Comparison of ENCODE assay signal across 27 mouse cellular contexts in genomic region chr19:28493605-28494260, GRCm38 (mm10).
A peak's percentile ranks its signal among the peaks of the same experiment; 100 is the strongest.
DNase-seq lines count a peak whose midpoint lies in the region; ATAC-seq and TF ChIP-seq lines count a peak whose summit lies in the region.
"Had no signal": no experiment of that assay in that cellular context is flagged by ENCODE, and none has a peak within 500 bp of the region (broad histone marks: within the 10 kb centered on the region; RNA-seq: fewer than 3 reads in every experiment).

No protein-coding gene starts in this region.

- H3K4me1 ChIP-seq in kidney, adult 2 months (ENCODE audit: control insufficient read depth, insufficient read depth, low read length) = peaks cover 17% of the 10 kb centered on the region; the same call in 1 of the 2 replicates
- no peaks in the 10 kb centered on the region for H3K4me1 ChIP-seq in kidney, embryonic 15.5 days
- no peaks in the 10 kb centered on the region for H3K4me1 ChIP-seq in testis, adult 2 months (ENCODE audit: control insufficient read depth, insufficient read depth, low read length)
- H3K4me1 ChIP-seq: embryonic facial prominence, embryonic 12.5 days; forebrain, embryonic 10.5 days; forebrain, embryonic 15.5 days; heart, embryonic 15.5 days; limb, embryonic 13.5 days; liver, embryonic 12.5 days had no signal

- ATAC-seq in kidney, embryonic 15.5 days (replicated peaks; ENCODE audit: low FRiP score) = no peak
- ATAC-seq: forebrain, embryonic 15.5 days; hindbrain, embryonic 16.5 days; liver, embryonic 12.5 days; liver, postnatal 0 days; midbrain, embryonic 16.5 days had no signal

- no peak overlapping the region for H3K4me3 ChIP-seq in kidney, adult 2 months (ENCODE audit: insufficient read depth, low read depth, low read length)
- H3K4me3 ChIP-seq in kidney, embryonic 15.5 days (replicated peaks) = no peak overlapping the region
- H3K4me3 ChIP-seq in testis, adult 2 months (ENCODE audit: control insufficient read depth, low read depth, low read length) = peak overlapping the region; percentile 6; the same call in 1 of the 2 replicates
- H3K4me3 ChIP-seq: embryonic facial prominence, embryonic 12.5 days; forebrain, embryonic 10.5 days; forebrain, embryonic 15.5 days; gastrocnemius, adult 2 months; heart, adult 2 months; heart, embryonic 15.5 days; left cerebral cortex, adult 2 months; limb, embryonic 13.5 days; liver, embryonic 12.5 days had no signal

- H3K9ac ChIP-seq in kidney, embryonic 15.5 days = no peak overlapping the region
- H3K9ac ChIP-seq: embryonic facial prominence, embryonic 12.5 days; forebrain, embryonic 15.5 days; heart, embryonic 15.5 days; limb, embryonic 13.5 days; liver, embryonic 12.5 days; liver, postnatal 0 days had no signal

- no peaks in the 10 kb centered on the region for H3K36me3 ChIP-seq in kidney, adult 2 months (ENCODE audit: control insufficient read depth, insufficient read depth, low read length)
- H3K36me3 ChIP-seq in kidney, embryonic 15.5 days = no peaks in the 10 kb centered on the region
- no peaks in the 10 kb centered on the region for H3K36me3 ChIP-seq in testis, adult 2 months (ENCODE audit: control insufficient read depth, insufficient read depth, low read length)
- H3K36me3 ChIP-seq: embryonic facial prominence, embryonic 12.5 days; forebrain, embryonic 10.5 days; forebrain, embryonic 15.5 days; heart, embryonic 15.5 days; limb, embryonic 13.5 days; liver, embryonic 12.5 days had no signal

- WGBS in kidney, adult 2 months = 48% methylated on average over 8 of the region's 8 CpGs
- 75% methylated on average over 8 of the region's 8 CpGs for WGBS in kidney, embryonic 15.5 days

- H3K4me2 ChIP-seq in kidney, embryonic 15.5 days = no peak overlapping the region
- H3K4me2 ChIP-seq: embryonic facial prominence, embryonic 12.5 days; forebrain, embryonic 15.5 days; heart, embryonic 15.5 days; limb, embryonic 13.5 days; liver, embryonic 12.5 days; midbrain, embryonic 11.5 days had no signal

- no peaks in the 10 kb centered on the region for H3K27me3 ChIP-seq in kidney, adult 2 months (replicated peaks; ENCODE audit: control insufficient read depth, insufficient read depth, low read length)
- H3K27me3 ChIP-seq in kidney, embryonic 15.5 days = no peaks in the 10 kb centered on the region
- H3K27me3 ChIP-seq in testis, adult 2 months (ENCODE audit: control insufficient read depth, insufficient read depth, low read length) = no peaks in the 10 kb centered on the region
- H3K27me3 ChIP-seq: CH12.LX; embryonic facial prominence, embryonic 12.5 days; forebrain, embryonic 15.5 days; heart, embryonic 15.5 days; limb, embryonic 13.5 days; liver, embryonic 12.5 days had no signal

- peak overlapping the region; percentile 31; the same call in 1 of the 2 replicates for H3K27ac ChIP-seq in kidney, adult 2 months (ENCODE audit: insufficient read depth, low read depth, low read length)
- no peak overlapping the region for H3K27ac ChIP-seq in kidney, embryonic 15.5 days
- H3K27ac ChIP-seq in testis, adult 2 months (ENCODE audit: control insufficient read depth, insufficient read depth, low read depth, low read length) = no peak overlapping the region
- H3K27ac ChIP-seq: embryonic facial prominence, embryonic 12.5 days; forebrain, embryonic 10.5 days; forebrain, embryonic 15.5 days; gastrocnemius, adult 2 months; heart, adult 2 months; heart, embryonic 15.5 days; left cerebral cortex, adult 2 months; limb, embryonic 13.5 days; liver, embryonic 12.5 days had no signal

- DNase-seq in kidney, adult 2 months = peak; percentile 82
- no peak for DNase-seq in testis, postnatal 14 days (ENCODE audit: low spot score)
- peak; percentile 6 for DNase-seq in adipocyte (ENCODE audit: low spot score)
- DNase-seq in left cerebral cortex, adult 8-10 months (ENCODE audit: low spot score in 2 of 2) = no peak
- DNase-seq: adrenal gland, postnatal 25 days; cerebellum, adult 11-12 months; cerebellum, adult 9-11 months; embryo, embryonic 11 days; gastrocnemius, adult 2 months; gastrocnemius, postnatal 36 days; heart, adult 2 months; liver, postnatal 0 days; lung, postnatal 36 days; right cerebral cortex, adult 18-20 months had no signal

- no peak for TF ChIP-seq CTCF in kidney, adult 2 months (conservative IDR thresholded peaks at IDR 0.05; ENCODE audit: insufficient read depth, insufficient read length, low read depth, low read length)
- TF ChIP-seq CTCF in testis, adult 2 months (IDR thresholded peaks at IDR 0.05; ENCODE audit: control insufficient read depth, insufficient read depth, insufficient replicate concordance, low read depth, low read length) = no peak

- no peaks in the 10 kb centered on the region for H3K9me3 ChIP-seq in kidney, embryonic 15.5 days (replicated peaks)
- H3K9me3 ChIP-seq: embryonic facial prominence, embryonic 12.5 days; forebrain, embryonic 10.5 days; forebrain, embryonic 15.5 days; heart, embryonic 15.5 days; limb, embryonic 13.5 days; liver, embryonic 12.5 days had no signal

- TF ChIP-seq POLR2A in kidney, adult 2 months (IDR thresholded peaks at IDR 0.05; ENCODE audit: low read depth, low read length) = no peak
- TF ChIP-seq POLR2A in testis, adult 2 months (IDR thresholded peaks at IDR 0.05; ENCODE audit: control insufficient read depth, low read depth, low read length) = no peak

Comparison
In these comparisons a context has a peak if more than half of its experiments do, and no peak if none do; other contexts are left out.
1. DNase-seq: peak in kidney, adult 2 months (single experiment) and adipocyte (single experiment); none in testis, postnatal 14 days (single experiment) and left cerebral cortex, adult 8-10 months (0 of 2).